Mouse (Mus musculus) cerebellum, adult 18-20 months (tissue): ENCODE measurements at regions not wholly inside any gene's neighbourhood (a gene's known extent, or its start where the extent isn't known, plus 50 kb on each side); places are given as distances from the start of the nearest gene placed in this dataset.
A peak's percentile ranks its signal among the peaks of the same experiment; 100 is the strongest.

ENCODE experiments used
- DNase-seq, 2 experiments: peaks; one replicate each; pipeline ENCODE4 v3.0.0; 2021

- DNase-seq = peak; percentile 19 to 30
Measured at GRCm38 (mm10) chr12:70590456-70591050, 137.7 kb downstream of the Tmx1 start.

- DNase-seq = no peak
Measured at GRCm38 (mm10) chr12:70592821-70593220, 139.9 kb downstream of the Tmx1 start.

- DNase-seq = no peak
Measured at GRCm38 (mm10) chr12:70598211-70598701, 145.4 kb downstream of the Tmx1 start.

- DNase-seq = no peak
Measured at GRCm38 (mm10) chr12:70599731-70600130, 146.8 kb downstream of the Tmx1 start.

GRCm38 (mm10) chr12:70603869-70604268 is 151.0 kb downstream of the Tmx1 start:
- no peak for DNase-seq

GRCm38 (mm10) chr12:70608672-70609071 is 155.8 kb downstream of the Tmx1 start:
- DNase-seq = no peak

- no peak for DNase-seq
Measured at GRCm38 (mm10) chr12:70609116-70609871, 156.4 kb downstream of the Tmx1 start.

- DNase-seq = no peak
Measured at GRCm38 (mm10) chr12:70611891-70612290, 159.0 kb downstream of the Tmx1 start.

- no peak for DNase-seq
Measured at GRCm38 (mm10) chr12:70613244-70613643, 160.3 kb downstream of the Tmx1 start.

GRCm38 (mm10) chr12:70614101-70614500 is 161.2 kb downstream of the Tmx1 start:
- DNase-seq = no peak

- DNase-seq = no peak
Measured at GRCm38 (mm10) chr12:70614686-70615085, 161.8 kb downstream of the Tmx1 start.

GRCm38 (mm10) chr12:70615123-70615522 is 162.2 kb downstream of the Tmx1 start:
- DNase-seq = no peak

- no peak for DNase-seq
Measured at GRCm38 (mm10) chr12:70616049-70616448, 163.2 kb downstream of the Tmx1 start.

GRCm38 (mm10) chr12:70616487-70616886 is 163.6 kb downstream of the Tmx1 start:
- no peak for DNase-seq

GRCm38 (mm10) chr12:70617024-70617423 is 164.1 kb downstream of the Tmx1 start:
- DNase-seq = no peak

- DNase-seq = no peak
Measured at GRCm38 (mm10) chr12:70617979-70618378, 165.1 kb downstream of the Tmx1 start.

- no peak for DNase-seq
Measured at GRCm38 (mm10) chr12:70619436-70619835, 166.5 kb downstream of the Tmx1 start.

GRCm38 (mm10) chr12:70622019-70622418 is 169.1 kb downstream of the Tmx1 start:
- no peak for DNase-seq

GRCm38 (mm10) chr12:70624298-70624980 is 171.5 kb downstream of the Tmx1 start:
- DNase-seq = peak; percentile 66 to 77

GRCm38 (mm10) chr12:70627638-70628037 is 174.7 kb downstream of the Tmx1 start:
- no peak for DNase-seq

GRCm38 (mm10) chr12:70628384-70629365 is 175.8 kb downstream of the Tmx1 start:
- no peak for DNase-seq

- peak in 1 of 2 experiments; percentile 19 for DNase-seq
Measured at GRCm38 (mm10) chr12:70629371-70629770, 176.5 kb downstream of the Tmx1 start.
